Mouse (Mus musculus): Measurements from ENCODE around the gene Gm10639.
"Not testable (repeated sequence)": the region's sequence is repeated elsewhere in the genome, so short reads cannot be mapped to it uniquely, and the experiment has no call there.

Gene Gm10639

DNA sequence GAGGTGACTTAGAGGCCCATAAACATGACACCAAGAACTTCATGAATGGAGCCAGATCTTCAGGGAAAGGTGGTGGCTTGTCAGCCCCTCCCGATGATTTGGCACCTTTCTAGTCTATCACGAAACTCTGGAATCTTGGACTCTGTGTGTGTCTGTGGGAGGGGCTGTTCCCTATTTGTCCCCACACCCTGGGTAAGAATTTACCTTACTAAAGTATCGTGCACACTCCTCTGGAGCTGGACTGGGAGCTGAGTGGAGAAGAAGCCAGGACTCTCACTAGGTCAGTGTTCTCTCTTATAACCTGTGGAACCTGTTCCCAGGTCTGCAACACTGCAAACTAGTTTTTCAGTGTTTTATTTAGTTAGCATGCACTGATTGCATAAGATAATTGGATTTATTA is at the start of gene Gm10639:
Gm10639 (plus strand) TSS at position 201 of the 400 bp plus-strand sequence.
- not testable (repeated sequence) for DNase-seq (ENCODE audit: low spot score)

DNA sequence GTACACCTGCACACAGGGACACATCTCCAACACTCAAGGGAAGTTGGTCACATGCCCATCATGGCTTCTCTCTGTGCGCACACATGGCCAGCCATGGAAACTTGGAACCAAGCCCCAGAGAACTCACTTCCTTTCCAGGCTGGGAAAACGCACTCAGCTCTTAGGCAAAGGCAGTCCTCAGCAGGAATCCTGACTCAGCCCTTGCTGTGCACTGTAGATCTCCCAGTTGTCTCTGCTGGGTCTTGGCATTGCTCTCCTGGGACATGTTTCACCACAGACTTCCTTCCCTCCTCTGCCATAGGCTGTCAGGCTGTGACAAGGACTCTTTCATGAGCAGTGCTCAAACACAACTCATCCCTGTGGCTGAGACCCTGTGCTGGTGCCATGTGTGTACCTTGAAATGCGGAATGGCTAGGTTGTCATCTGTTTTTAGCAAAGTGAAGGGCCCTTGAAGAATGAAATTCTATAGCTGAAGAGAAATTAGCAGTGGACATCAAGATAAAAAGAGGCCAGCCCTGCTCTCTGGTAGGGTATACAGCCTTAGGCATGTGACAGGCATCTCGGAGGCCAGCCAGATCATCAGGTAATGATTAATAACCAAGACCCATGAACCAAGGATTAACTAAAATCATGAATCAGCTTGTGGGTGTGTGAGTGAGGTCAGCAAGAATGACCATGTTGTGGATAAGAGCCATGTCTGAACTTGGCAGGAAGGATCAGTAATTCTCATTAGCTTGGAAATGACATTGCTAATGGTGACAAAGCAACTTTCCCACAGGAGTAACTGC is 33.8 kb upstream of the Gm10639 start:
- DNase-seq (ENCODE audit: low spot score) = not testable (repeated sequence)

DNA sequence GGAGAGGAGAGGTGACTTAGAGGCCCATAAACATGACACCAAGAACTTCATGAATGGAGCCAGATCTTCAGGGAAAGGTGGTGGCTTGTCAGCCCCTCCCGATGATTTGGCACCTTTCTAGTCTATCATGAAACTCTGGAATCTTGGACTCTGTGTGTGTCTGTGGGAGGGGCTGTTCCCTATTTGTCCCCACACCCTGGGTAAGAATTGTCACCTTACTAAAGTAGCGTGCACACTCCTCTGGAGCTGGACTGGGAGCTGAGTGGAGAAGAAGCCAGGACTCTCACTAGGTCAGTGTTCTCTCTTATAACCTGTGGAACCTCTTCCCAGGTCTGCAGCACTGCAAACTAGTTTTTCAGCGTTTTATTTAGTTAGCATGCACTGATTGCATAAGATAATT is 32.8 kb upstream of the Gm10639 start, which contains the start of gene Gm3776:
Gm3776 (plus strand) TSS at position 216 of the 400 bp plus-strand sequence.
- not testable (repeated sequence) for DNase-seq (ENCODE audit: low spot score)

DNA sequence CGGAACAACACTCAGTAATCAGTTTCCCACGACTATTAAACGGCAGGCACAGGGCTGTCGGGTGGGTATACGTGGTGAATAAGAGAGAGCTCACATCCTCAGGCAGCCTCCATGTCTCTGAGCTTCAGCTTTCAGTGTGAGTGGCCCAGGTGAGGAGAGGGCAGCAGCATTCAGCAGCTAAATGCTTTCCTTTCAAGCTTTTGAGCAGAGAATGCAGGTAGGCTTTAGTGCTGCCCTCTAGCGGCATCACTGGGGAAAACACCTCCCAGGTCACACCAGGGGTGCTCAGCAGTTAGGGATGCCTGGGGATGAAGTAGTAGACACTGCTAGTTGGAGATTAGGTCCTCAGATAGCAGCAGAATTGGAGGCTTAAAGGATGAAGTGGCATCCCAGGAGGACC is 30.0 kb upstream of the Gm10639 start:
- not testable (repeated sequence) for DNase-seq (ENCODE audit: low spot score)

DNA sequence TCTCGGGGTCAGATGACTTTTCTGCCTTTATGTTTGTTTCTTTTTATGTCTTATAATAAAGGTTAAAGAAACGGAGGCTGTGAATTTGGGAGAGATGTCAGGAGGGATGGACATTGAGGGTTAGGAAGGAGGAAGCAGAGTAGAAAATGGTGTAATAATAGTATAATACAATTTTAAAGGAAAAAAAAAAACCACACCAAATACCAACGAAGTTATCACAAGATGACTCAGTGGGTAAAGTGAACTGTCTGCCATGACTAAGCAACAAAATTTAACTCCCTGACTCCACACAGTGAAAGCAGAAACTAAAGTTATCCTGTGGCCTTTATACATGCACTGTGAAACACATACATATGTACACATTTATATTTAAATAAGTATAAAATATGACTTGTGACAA is 18.8 kb upstream of the Gm10639 start:
- DNase-seq (ENCODE audit: low spot score) = not testable (repeated sequence)

DNA sequence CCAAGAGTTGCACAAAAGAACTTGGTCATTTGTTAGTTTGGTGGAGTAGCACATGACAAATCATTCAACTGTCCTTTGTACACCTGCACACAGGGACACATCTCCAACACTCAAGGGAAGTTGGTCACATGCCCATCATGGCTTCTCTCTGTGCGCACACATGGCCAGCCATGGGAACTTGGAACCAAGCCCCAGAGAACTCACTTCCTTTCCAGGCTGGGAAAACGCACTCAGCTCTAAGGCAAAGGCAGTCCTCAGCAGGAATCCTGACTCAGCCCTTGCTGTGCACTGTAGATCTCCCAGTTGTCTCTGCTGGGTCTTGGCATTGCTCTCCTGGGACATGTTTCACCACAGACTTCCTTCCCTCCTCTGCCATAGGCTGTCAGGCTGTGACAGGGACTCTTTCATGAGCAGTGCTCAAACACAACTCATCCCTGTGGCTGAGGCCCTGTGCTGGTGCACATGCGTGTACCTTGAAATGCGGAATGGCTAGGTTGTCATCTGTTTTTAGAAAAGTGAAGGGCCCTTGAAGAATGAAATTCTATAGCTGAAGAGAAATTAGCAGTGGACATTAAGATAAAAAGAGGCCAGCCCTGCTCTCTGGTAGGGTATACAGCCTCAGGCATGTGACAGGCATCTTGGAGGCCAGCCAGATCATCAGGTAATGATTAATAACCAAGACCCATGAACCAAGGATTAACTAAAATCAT is 7.6 kb upstream of the Gm10639 start:
- DNase-seq (ENCODE audit: low spot score) = not testable (repeated sequence)

DNA sequence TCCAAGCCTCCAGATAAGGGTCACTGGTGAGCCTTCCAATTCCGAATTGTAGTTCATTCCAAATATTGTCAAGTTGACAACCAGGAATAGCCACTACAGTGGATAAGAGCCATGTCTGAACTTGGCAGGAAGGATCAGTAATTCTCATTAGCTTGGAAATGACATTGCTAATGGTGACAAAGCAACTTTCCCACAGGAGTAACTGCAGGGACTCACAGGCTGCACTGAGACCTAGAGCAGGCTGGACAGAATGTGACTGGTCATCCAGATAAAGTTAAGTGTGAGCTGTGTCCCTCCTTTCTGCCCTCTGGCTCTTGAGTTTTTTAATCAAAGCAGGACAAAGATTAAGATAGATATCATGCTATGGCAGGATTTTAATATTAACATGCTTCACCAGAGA is 660 bp upstream of the Gm10639 start:
- DNase-seq (ENCODE audit: low spot score) = not testable (repeated sequence)

DNA sequence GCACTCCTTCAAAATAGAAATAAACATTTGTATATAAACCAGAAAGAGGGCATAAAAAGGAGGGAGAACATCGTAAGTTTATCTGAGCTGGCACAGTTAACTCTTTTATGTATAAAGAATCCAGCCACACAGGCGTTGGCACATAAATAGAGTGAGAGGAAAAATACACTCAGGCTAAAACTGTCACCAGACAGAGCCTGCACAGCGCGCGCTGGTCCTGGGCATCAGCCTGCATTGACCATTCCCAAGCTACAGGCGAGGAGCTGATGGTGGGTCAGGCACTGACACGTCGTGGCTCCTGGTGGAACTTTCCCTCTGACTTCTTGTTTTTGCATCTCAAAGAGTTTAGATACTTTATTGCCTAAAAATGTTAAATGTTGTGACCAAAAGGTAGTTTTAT is 2.7 kb downstream of the Gm10639 start:
- not testable (repeated sequence) for DNase-seq (ENCODE audit: low spot score)

DNA sequence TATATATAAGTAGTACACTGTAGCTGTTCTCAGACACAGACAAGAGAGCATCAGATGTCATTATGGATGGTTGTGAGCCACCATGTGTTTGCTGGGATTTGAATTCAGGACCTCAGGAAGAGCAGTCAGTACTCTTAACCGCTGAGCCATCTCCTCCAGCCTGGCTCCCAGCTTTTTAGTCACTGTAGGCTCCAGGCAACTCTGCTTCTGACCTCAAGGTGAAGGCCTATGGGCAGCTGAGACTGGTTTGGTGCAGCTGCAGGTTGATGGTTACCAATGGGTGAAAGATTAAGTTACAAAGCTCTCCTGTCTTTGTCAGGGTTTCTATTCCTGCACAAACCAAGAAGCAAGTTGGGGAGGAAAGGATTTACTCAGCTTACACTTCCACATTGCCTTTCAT is 4.0 kb downstream of the Gm10639 start:
- DNase-seq (ENCODE audit: low spot score) = not testable (repeated sequence)

DNA sequence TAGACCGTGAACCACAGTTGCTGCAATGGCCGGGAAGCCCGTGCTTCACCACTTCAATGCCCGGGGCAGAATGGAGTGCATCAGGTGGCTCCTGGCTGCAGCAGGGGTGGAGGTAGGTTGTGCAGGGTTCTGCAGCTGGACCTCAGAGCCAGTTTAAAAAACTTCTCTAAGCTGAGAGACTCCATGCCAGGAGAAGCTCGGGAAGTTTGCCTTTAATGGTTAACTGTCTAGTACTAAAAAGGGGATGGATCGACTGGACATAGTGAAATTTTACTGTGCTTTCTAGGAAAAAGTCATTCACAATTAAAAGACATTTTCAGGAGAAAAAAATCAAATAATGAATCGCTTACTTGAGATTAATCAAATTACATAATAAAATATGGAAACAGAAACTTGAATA is 5.1 kb downstream of the Gm10639 start:
- not testable (repeated sequence) for DNase-seq (ENCODE audit: low spot score)

DNA sequence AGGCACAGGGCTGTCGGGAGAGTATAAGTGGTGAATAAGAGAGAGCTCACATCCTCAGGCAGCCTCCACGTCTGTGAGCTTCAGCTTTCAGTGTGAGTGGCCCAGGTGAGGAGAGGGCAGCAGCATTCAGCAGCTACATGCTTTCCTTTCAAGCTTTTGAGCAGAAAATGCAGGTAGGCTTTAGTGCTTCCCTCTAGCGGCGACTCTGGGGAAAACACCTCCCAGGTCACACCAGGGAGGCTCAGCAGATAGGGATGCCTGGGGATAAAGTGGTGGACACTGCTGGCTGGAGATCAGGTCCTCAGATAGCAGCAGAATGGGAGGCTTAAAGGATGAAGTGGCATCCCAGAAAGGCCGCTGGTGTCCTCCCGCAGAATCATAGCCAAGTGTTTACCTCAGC is 6.4 kb downstream of the Gm10639 start:
- not testable (repeated sequence) for DNase-seq (ENCODE audit: low spot score)

DNA sequence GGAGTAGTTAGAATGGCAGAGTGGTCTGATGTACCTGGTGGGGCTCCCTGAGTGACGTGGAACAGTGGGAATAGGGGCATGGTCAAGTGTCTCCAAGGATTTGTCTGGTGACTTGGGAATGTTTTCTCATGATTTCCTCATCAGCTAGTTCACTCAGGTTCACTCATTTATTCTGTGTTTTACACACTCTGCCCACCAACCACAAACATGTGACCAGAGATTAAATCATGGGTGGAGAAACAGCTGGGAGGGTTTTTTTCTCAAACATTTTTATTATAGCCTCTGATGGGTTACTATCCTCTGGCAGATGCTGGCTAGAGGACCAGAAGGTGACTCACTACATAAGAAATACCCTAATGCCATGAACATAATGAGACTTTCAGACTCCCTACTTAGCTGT is 8.5 kb downstream of the Gm10639 start:
- DNase-seq (ENCODE audit: low spot score) = no peak

DNA sequence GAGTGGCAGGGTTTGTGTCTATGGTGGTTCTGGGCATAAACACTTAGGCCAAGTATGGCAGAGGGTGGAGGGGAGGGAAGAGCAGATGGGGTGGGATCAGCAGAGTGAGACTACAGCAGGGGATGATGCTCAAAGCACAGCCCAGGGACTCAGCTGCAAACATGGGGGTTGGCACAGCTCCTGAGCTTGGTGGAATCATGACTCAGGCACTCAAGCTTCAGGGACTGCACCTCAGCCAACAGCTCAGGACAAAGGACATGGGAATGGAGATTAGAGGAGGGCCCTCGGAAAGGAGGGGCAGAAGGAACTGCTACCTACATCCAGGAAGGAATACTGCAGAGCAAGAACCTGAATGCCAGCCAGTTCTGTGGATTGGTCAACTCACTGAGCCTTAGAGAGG is 9.4 kb downstream of the Gm10639 start:
- not testable (repeated sequence) for DNase-seq (ENCODE audit: low spot score)

DNA sequence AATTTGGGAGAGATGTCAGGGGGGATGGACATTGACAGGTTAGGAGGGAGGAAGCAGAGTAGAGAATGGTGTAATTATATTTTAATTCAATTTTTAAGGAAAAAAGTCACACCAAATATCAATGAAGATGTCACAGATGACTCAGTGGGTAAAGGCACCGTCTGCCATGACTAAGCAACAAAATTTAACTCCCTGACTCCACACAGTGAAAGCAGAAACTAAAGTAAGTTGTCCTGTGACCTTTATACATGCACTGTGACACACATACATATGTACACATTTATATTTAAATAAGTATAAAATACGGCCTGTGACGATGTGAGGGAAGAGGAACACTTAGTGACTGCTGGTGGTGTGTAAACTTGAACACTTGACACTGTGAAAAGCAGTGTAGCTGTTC is 18.4 kb downstream of the Gm10639 start:
- DNase-seq (ENCODE audit: low spot score) = not testable (repeated sequence)

DNA sequence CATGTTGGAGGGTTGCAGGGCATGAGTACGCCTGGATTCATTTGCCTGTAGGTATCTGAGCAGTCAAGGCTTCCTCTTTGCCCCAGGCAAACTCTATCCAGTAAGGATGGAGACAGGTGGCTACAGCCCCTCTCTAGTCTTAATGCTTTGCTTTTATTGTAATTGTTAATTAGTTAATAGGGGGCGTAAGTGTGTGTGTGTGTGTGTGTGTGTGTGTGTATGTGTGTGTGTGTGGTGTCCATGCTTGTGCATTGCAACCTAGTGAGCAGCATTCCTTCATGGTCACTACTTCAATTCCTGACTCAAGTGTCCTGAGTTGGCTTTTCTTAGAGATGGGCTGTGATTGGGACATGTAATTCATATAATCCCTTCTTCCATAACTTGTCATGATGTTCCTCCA is 25.0 kb downstream of the Gm10639 start, which contains the start of gene Omt2a:
Omt2a (minus strand) TSS at position 101 of the 400 bp plus-strand sequence.
- no peak for DNase-seq (ENCODE audit: low spot score)

DNA sequence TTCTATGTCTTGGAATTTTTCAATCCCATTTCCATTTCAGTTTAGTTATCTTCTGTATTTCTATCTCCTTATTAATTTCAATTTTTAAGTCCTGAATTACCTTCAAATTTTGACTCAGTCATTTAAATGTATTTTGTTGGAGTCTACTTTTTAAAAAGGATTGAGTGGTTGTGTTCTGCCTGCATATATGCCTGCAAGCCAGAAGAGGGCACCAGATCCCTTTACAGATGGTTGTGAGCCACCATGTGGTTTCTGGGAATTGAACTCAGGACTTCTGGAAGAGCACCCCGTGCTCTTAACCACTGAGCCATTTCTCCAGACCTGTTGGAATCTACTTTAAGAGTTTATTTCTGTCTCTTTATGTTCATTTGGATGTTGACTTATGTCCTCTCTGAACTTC is 29.8 kb downstream of the Gm10639 start:
- no peak for DNase-seq (ENCODE audit: low spot score)

DNA sequence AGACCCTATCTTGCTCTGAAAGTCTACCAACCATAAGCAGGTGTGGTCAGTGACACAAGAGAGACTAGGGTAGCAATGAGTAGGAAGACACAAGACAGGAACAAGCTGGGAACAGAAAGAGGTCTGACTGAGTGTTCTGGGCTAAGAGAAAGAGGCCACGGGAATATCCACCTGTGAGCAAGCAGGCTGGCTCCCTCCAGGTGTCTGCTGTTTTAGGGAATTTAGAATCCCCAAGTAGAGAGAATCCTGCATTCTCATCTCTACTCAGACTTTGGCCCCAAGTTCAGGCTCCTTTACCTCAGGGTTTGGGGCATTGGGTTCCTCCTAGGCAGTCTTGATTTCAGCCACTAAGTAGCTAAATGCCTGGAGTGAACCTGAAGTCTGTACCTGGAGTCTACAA is 37.6 kb downstream of the Gm10639 start, which contains the start of gene Omt2b:
Omt2b (plus strand) TSS at position 301 of the 400 bp plus-strand sequence.
- not testable (repeated sequence) for DNase-seq (ENCODE audit: low spot score)

DNA sequence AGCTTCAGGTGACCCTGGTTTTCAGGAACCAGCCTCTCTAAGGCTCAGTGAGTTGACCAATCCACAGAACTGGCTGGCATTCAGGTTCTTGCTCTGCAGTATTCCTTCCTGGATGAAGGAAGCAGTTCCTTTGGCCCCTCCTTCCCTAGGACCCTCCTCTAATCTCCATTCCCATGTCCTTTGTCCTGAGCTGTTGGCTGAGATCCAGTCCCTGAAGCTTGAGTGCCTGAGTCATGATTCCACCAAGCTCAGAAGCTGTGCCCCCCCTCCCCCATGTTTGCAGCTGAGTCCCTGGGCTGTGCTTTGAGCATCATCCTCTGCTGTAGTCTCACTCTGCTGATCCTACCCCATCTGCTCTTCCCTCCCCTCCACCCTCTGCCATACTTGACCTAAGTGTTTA is 47.3 kb downstream of the Gm10639 start:
- DNase-seq (ENCODE audit: low spot score) = not testable (repeated sequence)

DNA sequence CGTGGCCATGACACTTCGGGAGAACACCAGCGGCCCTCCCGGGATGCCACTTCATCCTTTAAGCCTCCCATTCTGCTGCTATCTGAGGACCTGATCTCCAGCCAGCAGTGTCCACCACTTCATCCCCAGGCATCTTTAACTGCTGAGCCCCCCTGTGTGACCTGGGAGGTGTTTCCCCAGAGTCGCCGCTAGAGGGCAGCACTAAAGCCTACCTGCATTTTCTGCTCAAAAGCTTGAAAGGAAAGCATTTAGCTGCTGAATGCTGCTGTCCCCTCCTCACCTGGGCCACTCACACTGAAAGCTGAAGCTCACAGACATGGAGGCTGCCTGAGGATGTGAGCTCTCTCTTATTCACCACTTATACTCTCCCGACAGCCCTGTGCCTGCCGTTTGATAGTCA is 50.6 kb downstream of the Gm10639 start:
- DNase-seq (ENCODE audit: low spot score) = not testable (repeated sequence)

DNA sequence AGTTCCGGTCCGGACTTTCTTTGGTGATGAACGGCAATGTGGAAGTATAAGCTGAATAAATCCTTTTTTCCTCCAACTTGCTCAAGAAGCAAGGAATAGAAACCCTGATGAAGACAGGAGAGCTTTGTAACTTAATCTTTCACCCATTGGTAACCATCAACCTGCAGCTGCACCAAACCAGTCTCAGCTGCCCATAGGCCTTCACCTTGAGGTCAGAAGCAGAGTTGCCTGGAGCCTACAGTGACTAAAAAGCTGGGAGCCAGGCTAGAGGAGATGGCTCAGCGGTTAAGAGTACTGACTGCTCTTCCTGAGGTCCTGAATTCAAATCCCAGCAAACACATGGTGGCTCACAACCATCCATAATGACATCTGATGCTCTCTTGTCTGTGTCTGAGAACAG is 52.8 kb downstream of the Gm10639 start:
- not testable (repeated sequence) for DNase-seq (ENCODE audit: low spot score)

DNA sequence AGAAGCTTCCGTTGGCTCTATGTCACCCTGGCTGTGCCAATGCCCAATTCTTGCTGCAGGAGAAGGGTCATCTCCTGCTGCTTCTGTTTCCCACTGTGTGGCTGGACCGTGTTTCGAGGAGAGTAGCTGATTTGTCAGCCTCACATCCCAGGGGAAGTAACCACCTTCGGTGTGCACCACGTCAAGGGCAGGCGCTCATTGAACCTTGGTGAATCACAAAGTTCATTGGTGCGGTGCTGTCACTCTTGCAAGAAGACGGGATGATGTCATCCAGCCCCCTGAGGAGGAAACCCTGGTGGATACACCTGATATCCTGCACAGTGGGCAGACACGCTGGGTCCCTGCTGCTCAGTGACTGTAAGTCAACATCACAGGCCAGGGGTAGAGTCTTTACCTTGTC is 53.3 kb downstream of the Gm10639 start:
- not testable (repeated sequence) for DNase-seq (ENCODE audit: low spot score)

DNA sequence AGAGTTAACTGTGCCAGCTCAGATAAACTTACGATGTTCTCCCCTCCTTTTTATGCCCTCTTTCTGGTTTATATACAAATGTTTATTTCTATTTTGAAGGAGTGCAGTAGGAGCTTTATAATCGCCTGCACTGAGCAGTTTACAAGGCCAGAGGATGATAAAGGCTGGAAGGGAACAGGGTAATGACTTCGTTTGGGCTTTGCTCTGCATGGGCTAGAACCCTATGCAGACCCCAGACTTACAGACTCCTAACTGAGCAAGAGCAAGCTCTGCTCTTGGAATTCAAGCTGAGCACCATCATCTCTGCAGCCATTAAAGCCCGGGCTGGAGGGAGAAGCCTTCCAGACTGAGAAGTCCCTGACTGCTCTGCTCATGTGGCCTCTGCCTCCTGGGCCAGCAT is 55.5 kb downstream of the Gm10639 start:
- not testable (repeated sequence) for DNase-seq (ENCODE audit: low spot score)

DNA sequence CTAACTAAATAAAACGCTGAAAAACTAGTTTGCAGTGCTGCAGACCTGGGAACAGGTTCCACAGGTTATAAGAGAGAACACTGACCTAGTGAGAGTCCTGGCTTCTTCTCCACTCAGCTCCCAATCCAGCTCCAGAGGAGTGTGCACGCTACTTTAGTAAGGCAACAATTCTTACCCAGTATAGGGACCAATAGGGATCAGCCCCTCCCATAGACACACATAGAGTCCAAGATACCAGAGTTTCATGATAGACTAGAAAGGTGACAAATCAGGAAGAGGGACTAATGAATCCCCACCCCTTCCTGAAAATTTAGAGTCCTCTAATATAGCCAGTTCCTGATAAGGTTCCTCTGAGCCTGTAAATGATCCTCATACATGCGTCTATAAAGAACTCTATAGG is 57.3 kb downstream of the Gm10639 start:
- no peak for DNase-seq (ENCODE audit: low spot score)

Measured in layer of hippocampus, adult 9-10 months (tissue).